Mouse (Mus musculus): ENCODE measurements around the gene Arsg. TPM values are rescaled to one million over a fixed set of nuclear protein-coding genes. Genes with fewer than 3 reads are reported as not detected.

Arsg gene
- polyA plus RNA-seq, 1 experiment from 2014 or later: 1.5 TPM

DNA sequence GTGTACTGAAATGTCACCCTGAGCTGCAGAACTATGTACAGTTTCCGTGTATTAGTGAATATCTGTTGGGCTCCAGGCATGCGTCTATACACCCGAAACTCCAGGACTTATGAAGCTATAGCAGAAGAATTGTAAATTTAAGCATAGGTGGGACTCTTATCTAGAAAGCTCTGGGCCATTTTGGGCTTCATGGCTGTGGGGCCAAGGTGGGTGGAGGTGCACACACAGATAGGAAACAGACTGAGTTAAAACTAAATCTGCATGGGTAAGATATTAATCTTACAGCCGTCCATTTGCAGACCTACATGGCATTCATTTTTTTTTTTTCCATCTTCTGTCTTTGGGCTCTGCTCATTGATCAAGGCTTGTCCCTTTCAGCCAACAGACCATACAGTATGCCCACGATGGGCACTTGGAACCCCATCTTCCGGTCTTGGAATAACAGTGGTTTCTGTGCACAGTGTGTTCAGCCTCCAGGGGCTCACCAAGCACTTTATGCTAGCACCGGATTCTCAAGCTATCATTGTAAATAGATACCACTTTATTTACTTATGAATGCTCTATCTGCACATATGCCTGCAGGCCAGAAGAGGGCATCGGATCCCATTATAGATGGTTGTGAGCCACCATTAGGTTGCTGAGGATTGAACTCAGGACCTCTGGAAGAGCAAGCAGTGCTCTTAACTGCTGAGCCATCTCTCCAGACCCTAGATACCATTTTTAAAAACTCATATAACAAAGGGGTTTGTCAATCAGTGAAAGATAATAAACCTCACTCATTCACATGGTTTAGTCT is 29.5 kb upstream of the Arsg start:
- no peak for DNase-seq (ENCODE audit: low spot score)
- 91% methylated on average over 8 of the region's 8 CpGs for WGBS
- Histone ChIP-seq H3K9me3 (no peaks in the 10 kb centered on the region), H3K27ac (replicated peaks) (no peak overlapping the region), H3K4me3 (no peak overlapping the region), H3K27me3 (replicated peaks; ENCODE audit: low read depth, poor library complexity, severe bottlenecking) (peaks cover 16% of the 10 kb centered on the region), H3K4me1 (peaks cover 23% of the 10 kb centered on the region), H3K36me3 (replicated peaks) (no peaks in the 10 kb centered on the region)

DNA sequence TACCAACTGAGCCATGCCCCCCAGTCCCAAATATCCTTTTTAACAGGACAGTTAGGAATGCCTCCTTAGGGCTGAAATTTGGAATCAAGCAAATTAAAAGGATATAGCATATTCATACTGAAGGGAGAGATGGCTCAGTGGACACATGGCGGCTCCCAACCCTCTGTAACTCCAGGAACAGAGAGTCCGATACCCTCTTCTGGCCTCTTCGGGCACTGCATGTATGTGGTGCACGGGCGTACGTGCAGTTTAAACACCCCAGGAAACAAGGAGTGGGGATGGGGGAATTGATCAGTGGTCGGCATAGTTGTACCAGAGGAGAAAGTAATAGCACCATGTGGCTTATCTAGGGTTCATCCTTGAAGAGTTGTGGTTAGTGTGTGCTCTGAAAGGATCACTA is 28.6 kb upstream of the Arsg start:
- Histone ChIP-seq H3K36me3 (replicated peaks) (no peaks in the 10 kb centered on the region), H3K9me3 (no peaks in the 10 kb centered on the region), H3K27me3 (replicated peaks; ENCODE audit: low read depth, poor library complexity, severe bottlenecking) (peaks cover 13% of the 10 kb centered on the region), H3K27ac (replicated peaks) (no peak overlapping the region), H3K4me1 (peaks cover 17% of the 10 kb centered on the region), H3K4me3 (no peak overlapping the region)
- DNase-seq (ENCODE audit: low spot score): peak; percentile 47
- WGBS: 56% methylated on average over 7 of the region's 7 CpGs

DNA sequence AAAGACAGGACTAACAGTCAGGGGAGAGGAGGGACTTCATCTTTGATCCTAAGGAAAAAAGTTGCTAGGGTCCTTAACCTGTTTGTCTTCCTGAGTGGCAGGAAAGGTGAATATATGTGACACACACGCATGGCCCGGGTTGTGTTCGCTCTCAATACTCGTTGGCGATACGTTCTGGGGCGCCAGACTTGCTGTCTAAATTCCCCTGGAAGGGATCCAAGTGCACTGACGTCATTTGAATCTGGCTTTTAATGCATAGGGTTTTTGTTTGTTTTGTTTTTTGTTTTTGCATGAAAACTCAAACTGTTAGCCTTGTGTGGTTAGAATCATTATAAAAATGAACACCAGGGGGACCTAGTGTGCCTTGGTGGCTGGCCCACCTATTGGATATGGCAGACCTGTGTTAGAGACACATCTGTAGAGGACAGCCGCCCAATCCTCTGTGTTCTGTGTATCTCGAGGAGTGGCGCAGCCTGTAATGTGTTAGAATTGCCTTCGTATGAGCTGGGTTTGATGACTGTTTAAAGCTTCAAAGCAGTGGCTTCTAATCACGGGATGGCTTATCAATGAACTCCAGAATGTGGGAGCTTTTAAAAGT is 27.6 kb upstream of the Arsg start:
- no peak overlapping the region for H3K27ac ChIP-seq (replicated peaks)
- peaks cover 4% of the 10 kb centered on the region for H3K27me3 ChIP-seq (replicated peaks; ENCODE audit: low read depth, poor library complexity, severe bottlenecking)
- no peak overlapping the region for H3K4me3 ChIP-seq
- no peaks in the 10 kb centered on the region for H3K36me3 ChIP-seq (replicated peaks)
- peaks cover 8% of the 10 kb centered on the region for H3K4me1 ChIP-seq
- no peaks in the 10 kb centered on the region for H3K9me3 ChIP-seq
- WGBS: 62% methylated on average over 13 of the region's 13 CpGs
- DNase-seq (ENCODE audit: low spot score): peak; percentile 25

DNA sequence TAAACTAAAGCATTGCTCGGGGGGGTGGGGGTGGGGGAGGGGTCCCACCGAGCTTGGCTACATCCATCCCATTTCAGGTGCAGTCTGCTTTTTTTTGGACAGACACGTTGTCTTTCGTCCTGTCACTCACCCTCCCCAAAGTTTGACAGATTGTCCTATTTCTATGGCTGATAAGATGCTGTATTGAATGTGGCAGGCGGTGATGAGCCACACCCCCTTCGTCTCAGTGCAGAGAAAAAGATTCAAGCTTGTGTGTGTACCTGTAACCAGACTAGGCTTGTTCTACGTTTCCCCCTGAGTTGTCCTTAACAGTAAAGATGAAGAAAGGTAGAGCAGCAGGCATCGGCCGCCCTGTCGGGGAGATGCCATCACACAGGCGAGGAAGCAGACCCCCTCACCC is 22.0 kb upstream of the Arsg start:
- DNase-seq (ENCODE audit: low spot score): no peak
- H3K36me3 ChIP-seq (replicated peaks): peaks cover 16% of the 10 kb centered on the region
- no peaks in the 10 kb centered on the region for H3K4me1 ChIP-seq
- H3K27me3 ChIP-seq (replicated peaks; ENCODE audit: low read depth, poor library complexity, severe bottlenecking): no peaks in the 10 kb centered on the region
- no peaks in the 10 kb centered on the region for H3K9me3 ChIP-seq
- no peak overlapping the region for H3K27ac ChIP-seq (replicated peaks)
- WGBS: 88% methylated on average over 11 of the region's 11 CpGs
- H3K4me3 ChIP-seq: no peak overlapping the region

DNA sequence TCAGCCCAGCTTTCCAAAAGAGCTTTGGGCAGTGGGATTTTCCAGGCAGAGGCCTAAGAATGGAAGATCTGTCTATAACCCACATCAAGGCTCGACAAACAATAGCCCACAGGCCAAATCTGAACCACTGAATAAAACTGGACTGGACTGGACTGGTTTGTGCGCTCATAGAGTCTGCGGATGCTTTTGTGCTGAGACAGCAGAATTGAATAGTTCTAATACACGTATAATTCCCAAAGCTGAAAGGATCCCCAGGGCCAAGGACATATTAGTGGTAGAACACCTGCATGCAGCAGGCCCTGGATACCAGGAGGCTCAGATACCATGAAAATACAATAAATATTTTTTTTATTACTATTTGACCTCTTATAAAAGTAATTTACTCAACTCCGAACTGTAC is 16.9 kb upstream of the Arsg start:
- no peak overlapping the region for H3K27ac ChIP-seq (replicated peaks)
- 91% methylated on average over 5 of the region's 5 CpGs for WGBS
- peaks cover 24% of the 10 kb centered on the region for H3K36me3 ChIP-seq (replicated peaks)
- no peak overlapping the region for H3K4me3 ChIP-seq
- H3K27me3 ChIP-seq (replicated peaks; ENCODE audit: low read depth, poor library complexity, severe bottlenecking): no peaks in the 10 kb centered on the region
- no peak for DNase-seq (ENCODE audit: low spot score)
- no peaks in the 10 kb centered on the region for H3K9me3 ChIP-seq
- H3K4me1 ChIP-seq: no peaks in the 10 kb centered on the region

DNA sequence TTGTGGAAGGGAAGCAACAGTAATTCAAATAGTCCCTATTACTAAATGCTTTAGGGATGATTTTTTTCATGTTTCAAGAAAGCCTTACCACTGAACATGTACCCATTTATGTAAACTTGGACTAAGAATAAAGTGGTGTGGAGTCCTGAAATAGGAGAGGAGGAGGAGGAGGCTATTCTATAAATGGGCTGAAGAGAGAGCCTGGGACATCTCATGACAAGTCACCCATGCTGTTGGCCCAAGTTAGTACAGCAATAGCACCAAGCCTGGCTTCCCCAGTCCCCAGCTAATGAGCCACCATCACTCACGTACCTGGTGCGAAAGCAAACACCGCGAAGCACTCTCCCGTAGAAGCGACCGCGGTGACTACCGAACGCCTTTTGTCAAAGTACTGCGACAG is 15.0 kb upstream of the Arsg start:
- Histone ChIP-seq H3K4me1 (no peaks in the 10 kb centered on the region), H3K27ac (replicated peaks) (no peak overlapping the region), H3K36me3 (replicated peaks) (peaks cover 33% of the 10 kb centered on the region), H3K9me3 (no peaks in the 10 kb centered on the region), H3K27me3 (replicated peaks; ENCODE audit: low read depth, poor library complexity, severe bottlenecking) (no peaks in the 10 kb centered on the region), H3K4me3 (no peak overlapping the region)
- DNase-seq (ENCODE audit: low spot score): no peak
- 93% methylated on average over 11 of the region's 11 CpGs for WGBS

DNA sequence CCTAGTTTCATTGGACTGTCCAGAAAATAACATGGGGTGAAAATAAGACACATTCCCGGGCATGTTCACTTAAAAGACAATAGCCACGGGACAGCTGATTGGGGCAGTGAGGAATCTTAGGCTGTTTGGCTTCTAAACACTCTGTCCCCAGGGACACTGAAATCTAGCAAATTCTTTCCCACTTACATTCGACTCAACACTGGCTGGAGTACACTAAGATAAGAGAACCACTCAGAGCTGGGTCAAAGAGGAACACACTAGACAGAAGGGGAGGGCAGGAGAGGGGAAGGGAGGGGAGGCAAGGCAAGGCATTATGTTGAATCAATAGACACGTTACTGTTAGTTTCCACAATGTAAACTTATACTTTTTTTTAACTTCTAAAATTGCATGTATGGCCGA is 12.6 kb upstream of the Arsg start:
- H3K4me1 ChIP-seq: no peaks in the 10 kb centered on the region
- no peak overlapping the region for H3K27ac ChIP-seq (replicated peaks)
- H3K36me3 ChIP-seq (replicated peaks): peaks cover 22% of the 10 kb centered on the region; the same call in 1 of the 2 replicates
- WGBS: 82% methylated on average over 5 of the region's 5 CpGs
- no peaks in the 10 kb centered on the region for H3K9me3 ChIP-seq
- H3K27me3 ChIP-seq (replicated peaks; ENCODE audit: low read depth, poor library complexity, severe bottlenecking): no peaks in the 10 kb centered on the region
- no peak for DNase-seq (ENCODE audit: low spot score)
- no peak overlapping the region for H3K4me3 ChIP-seq

DNA sequence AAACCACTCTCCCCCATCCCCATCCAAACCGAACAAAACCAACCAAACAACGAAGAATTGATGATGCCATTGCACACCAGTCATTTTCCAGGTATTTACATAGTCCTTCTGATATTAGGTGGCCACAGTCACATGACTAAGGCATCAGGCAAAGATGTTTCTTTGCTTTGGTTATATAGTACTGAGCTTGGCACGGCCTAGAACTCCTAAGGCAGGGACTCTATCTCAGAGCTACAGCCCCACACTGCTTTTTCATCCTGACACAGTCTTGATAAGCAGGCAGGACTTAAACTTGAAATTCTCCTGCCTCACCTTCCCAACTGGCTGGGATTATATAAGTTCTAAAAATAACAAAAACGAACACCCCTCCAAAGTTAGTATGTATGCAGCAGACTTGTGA is 8.1 kb upstream of the Arsg start:
- Histone ChIP-seq H3K4me3 (no peak overlapping the region), H3K9me3 (no peaks in the 10 kb centered on the region), H3K27ac (replicated peaks) (no peak overlapping the region), H3K4me1 (no peaks in the 10 kb centered on the region; the same call in 1 of the 2 replicates), H3K27me3 (replicated peaks; ENCODE audit: low read depth, poor library complexity, severe bottlenecking) (no peaks in the 10 kb centered on the region), H3K36me3 (replicated peaks) (peaks cover 13% of the 10 kb centered on the region; the same call in 1 of the 2 replicates)
- 91% methylated on average over 4 of the region's 4 CpGs for WGBS
- DNase-seq (ENCODE audit: low spot score): no peak

DNA sequence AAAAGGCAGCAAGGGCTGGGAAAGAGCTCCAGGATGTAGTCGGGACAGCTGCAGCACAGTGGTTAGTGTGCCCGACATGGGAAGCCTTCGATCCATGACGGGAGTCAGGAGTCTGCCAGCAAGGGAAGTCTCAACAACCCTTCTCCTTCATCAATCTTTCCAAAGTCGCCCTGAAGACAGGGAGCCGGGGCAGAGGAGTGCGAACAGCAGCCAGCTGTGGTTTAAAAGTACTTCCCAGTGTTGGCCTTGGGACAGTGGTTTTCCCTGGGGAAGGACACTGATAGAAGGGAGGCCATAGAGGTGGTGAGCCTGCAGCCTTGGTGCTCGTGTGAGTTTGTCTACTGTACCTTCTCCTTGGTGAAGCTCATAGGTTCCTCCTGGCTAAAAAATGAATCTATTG is 6.2 kb upstream of the Arsg start:
- peaks cover 19% of the 10 kb centered on the region for H3K27me3 ChIP-seq (replicated peaks; ENCODE audit: low read depth, poor library complexity, severe bottlenecking)
- no peak for DNase-seq (ENCODE audit: low spot score)
- H3K9me3 ChIP-seq: no peaks in the 10 kb centered on the region
- WGBS: 88% methylated on average over 8 of the region's 8 CpGs
- H3K4me3 ChIP-seq: no peak overlapping the region
- peaks cover 19% of the 10 kb centered on the region for H3K4me1 ChIP-seq
- H3K27ac ChIP-seq (replicated peaks): no peak overlapping the region
- peaks cover 8% of the 10 kb centered on the region; the same call in 1 of the 2 replicates for H3K36me3 ChIP-seq (replicated peaks)

DNA sequence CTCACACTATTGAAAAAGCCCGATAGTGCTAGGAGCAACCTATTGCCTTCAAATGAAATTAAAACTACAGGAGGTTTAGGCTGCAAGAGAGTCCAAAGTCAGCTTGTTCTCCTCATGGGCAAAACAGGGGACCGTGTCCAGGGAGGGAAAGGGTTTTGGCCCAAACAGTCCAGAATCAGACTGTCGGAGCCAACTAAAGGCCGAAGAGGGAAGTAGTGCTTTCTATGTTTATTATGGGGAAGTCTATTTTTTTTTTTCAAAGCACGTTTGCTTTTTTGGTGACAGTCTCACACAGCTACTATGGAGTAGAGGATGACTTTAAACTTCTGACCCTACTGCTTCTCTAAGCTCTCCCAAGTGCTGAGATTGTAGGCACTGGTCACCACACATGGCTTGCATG is 5.0 kb upstream of the Arsg start:
- 87% methylated on average over 5 of the region's 5 CpGs for WGBS
- Histone ChIP-seq H3K36me3 (replicated peaks) (0 out of 2 replicates have a peak, but pooled peaks cover under 1% of the 10 kb centered on the region), H3K4me3 (no peak overlapping the region), H3K27me3 (replicated peaks; ENCODE audit: low read depth, poor library complexity, severe bottlenecking) (peaks cover 21% of the 10 kb centered on the region), H3K4me1 (peaks cover 25% of the 10 kb centered on the region), H3K27ac (replicated peaks) (no peak overlapping the region), H3K9me3 (no peaks in the 10 kb centered on the region)
- DNase-seq (ENCODE audit: low spot score): no peak

DNA sequence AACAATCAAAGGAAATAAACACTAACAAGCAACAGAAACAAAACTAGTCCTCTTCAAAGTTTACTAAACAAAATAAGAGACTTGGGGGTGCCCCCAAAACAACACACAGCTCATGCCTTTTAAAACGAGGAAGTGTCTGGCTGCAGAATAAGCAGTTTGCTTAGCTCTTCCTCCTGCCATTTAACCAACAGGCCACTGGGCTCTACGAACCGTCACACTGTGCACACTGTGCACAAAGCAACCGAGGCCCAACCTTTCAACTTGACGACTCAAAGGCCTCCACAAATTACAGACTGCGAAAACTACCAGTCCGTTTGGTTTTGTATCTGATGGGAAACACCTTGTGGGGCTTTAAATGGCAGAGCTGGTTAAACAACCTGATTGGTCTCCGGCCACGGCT is 3.0 kb upstream of the Arsg start:
- Histone ChIP-seq H3K27ac (replicated peaks) (no peak overlapping the region), H3K9me3 (no peaks in the 10 kb centered on the region), H3K4me3 (no peak overlapping the region), H3K27me3 (replicated peaks; ENCODE audit: low read depth, poor library complexity, severe bottlenecking) (peaks cover 35% of the 10 kb centered on the region), H3K4me1 (peaks cover 33% of the 10 kb centered on the region), H3K36me3 (replicated peaks) (no peaks in the 10 kb centered on the region)
- WGBS: 71% methylated on average over 9 of the region's 9 CpGs
- no peak for DNase-seq (ENCODE audit: low spot score)

DNA sequence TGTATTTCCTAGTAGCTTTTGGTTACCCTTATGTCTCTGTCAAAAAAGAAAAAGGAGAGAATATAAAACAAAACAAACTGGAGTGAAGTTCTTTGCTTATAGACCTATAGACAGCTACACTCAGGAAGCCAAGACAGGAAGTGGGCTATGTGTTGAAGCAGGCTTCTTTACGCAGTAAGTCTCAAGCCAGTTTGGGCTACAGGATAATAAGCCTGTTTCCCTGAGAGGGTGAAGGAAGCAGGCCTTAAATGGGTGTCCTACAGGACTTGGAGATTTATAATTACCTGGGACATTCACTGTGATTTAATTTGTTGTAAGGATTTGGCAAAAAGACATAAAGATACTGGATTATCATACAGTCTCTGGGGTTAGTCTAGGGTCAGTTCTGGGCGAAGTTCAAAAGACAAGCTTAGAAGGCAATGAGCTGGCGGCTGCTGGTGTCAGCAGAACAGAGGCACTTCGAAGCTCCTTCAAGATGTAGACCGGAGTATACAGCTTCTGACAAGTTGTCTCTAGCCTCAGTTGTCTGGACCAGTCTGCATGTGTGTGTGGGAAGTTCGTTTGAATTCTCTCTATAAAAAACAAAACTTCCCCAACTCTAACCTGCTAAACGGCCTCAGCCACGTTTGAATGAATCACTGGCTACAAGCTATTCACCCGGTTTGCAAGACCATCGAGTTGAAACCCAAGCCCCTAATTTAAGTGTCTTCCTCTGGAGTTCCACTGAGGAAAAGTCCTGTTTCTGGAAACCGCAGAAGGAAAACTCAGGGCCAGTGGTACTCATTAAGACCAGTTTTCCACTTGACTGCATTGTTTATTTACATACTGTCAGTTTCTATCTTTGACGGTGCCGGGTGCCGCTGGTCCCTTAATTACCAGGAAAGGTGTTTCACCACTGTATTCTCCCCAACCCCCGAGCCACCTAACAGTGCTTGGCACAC is 2.0 kb upstream of the Arsg start:
- peak; percentile 21 for DNase-seq (ENCODE audit: low spot score)
- H3K27me3 ChIP-seq (replicated peaks; ENCODE audit: low read depth, poor library complexity, severe bottlenecking): peaks cover 45% of the 10 kb centered on the region
- no peaks in the 10 kb centered on the region for H3K36me3 ChIP-seq (replicated peaks)
- no peaks in the 10 kb centered on the region for H3K9me3 ChIP-seq
- 34% methylated on average over 15 of the region's 15 CpGs for WGBS
- H3K4me3 ChIP-seq: peak overlapping the region; percentile 88
- peaks cover 39% of the 10 kb centered on the region for H3K4me1 ChIP-seq
- no peak overlapping the region for H3K27ac ChIP-seq (replicated peaks)

Measured in embryonic facial prominence, embryonic 10.5 days (tissue).